Mouse (Mus musculus) liver, embryonic 16.5 days (tissue): ENCODE data around the gene Znrf2. TPM values are rescaled to one million over a fixed set of nuclear protein-coding genes. Genes with fewer than 3 reads are reported as not detected.

Source experiments
- ATAC-seq: fragments of 200-750 bp; cut with Nextera tagmentation; 2 replicates; pipeline ENCODE4 v1.8.0; 2017; ENCODE audit warnings: low read depth, mild to moderate bottlenecking, moderate number of reproducible peaks, moderate library complexity
- H3K27ac ChIP-seq: fragments of 300-500 bp; sonication (generic); 2 replicates; pipeline ENCODE4 v1.5.1; 2014; ENCODE audit warnings: mild to moderate bottlenecking, low read length
- H3K27me3 ChIP-seq: fragments of 300-500 bp; sonication (generic); 2 replicates; pipeline ENCODE4 v1.6.1; 2014; ENCODE audit warnings: low read depth, low read length, mixed read lengths; ENCODE audit not compliant: control insufficient read depth, insufficient read depth
- H3K36me3 ChIP-seq: fragments of 300-500 bp; sonication (generic); 2 replicates; pipeline ENCODE4 v1.6.1; 2014; ENCODE audit warnings: mild to moderate bottlenecking; ENCODE audit not compliant: control insufficient read depth, insufficient read depth
- H3K4me1 ChIP-seq: fragments of 300-500 bp; sonication (generic); 2 replicates; pipeline ENCODE4 v1.6.1; 2014; ENCODE audit warnings: low read depth, low read length, mixed read lengths; ENCODE audit not compliant: control insufficient read depth
- H3K4me2 ChIP-seq: fragments of 300-500 bp; sonication (generic); 2 replicates; pipeline ENCODE4 v1.6.1; 2014; ENCODE audit warnings: low read depth, low read length, mixed read lengths
- H3K4me3 ChIP-seq: fragments of 300-500 bp; sonication (generic); 2 replicates; pipeline ENCODE4 v1.5.1; 2014; ENCODE audit warnings: low read depth, mild to moderate bottlenecking, low read length
- H3K9ac ChIP-seq: fragments of 300-500 bp; sonication (generic); 2 replicates; pipeline ENCODE4 v1.6.1; 2014; ENCODE audit warnings: low read depth, low read length
- H3K9me3 ChIP-seq: fragments of 300-500 bp; sonication (generic); replicated peaks from 2 replicates; pipeline ENCODE4 v1.6.1; 2016; ENCODE audit warnings: low read length; ENCODE audit not compliant: control insufficient read depth
- WGBS: fragments of 180-500 bp; shearing (Covaris S2); extraction: QIAGEN DNeasy Blood & Tissue Kit; methylation state at CpG from one replicate; pipeline ENCODE4 v1.1.7; 2014; ENCODE audit not compliant: insufficient replicate concordance; 5-methylcytosine and 5-hydroxymethylcytosine counted together
- polyA plus RNA-seq: library from polyadenylated mRNA; unstranded; fragments of >200 nt; fragmentation: Nextera tagmentation; extraction: Ambion mirVana; gene quantifications from 2 replicates; pipeline ENCODE4 v1.2.1, GENCODE M21; 2015

Gene Znrf2
- polyA plus RNA-seq, 1 experiment from 2014 or later = 1.8 TPM

- H3K27ac ChIP-seq = no peak overlapping the region; the same call in 1 of the 2 replicates
- H3K4me2 ChIP-seq = no peak overlapping the region
- 0 out of 2 replicates have a peak, but pooled peaks have one; percentile 48 for ATAC-seq
- 60% methylated on average over 5 of the region's 5 CpGs for WGBS
- H3K27me3 ChIP-seq = no peaks in the 10 kb centered on the region
- H3K4me1 ChIP-seq = no peaks in the 10 kb centered on the region
- H3K4me3 ChIP-seq = no peak overlapping the region
- H3K9ac ChIP-seq = no peak overlapping the region
- no peaks in the 10 kb centered on the region for H3K9me3 ChIP-seq
- no peaks in the 10 kb centered on the region for H3K36me3 ChIP-seq
These were observed 20.7 kb upstream of the Znrf2 start for GRCm38 (mm10) chr6:54795971-54796370.

GRCm38 (mm10) chr6:54802348-54802747, 14.4 kb upstream of the Znrf2 start:
- 61% methylated on average over 8 of the region's 8 CpGs for WGBS
- ATAC-seq = peak; percentile 77
- H3K4me2 ChIP-seq = no peak overlapping the region

GRCm38 (mm10) chr6:54804066-54804864, 12.5 kb upstream of the Znrf2 start:
- Histone ChIP-seq H3K4me3 (no peak overlapping the region), H3K4me2 (no peak overlapping the region), H3K36me3 (no peaks in the 10 kb centered on the region), H3K27ac (no peak overlapping the region), H3K4me1 (no peaks in the 10 kb centered on the region), H3K9ac (no peak overlapping the region), H3K27me3 (no peaks in the 10 kb centered on the region), H3K9me3 (no peaks in the 10 kb centered on the region)
- no peak for ATAC-seq
- WGBS = 65% methylated on average over 18 of the region's 18 CpGs

More at GRCm38 (mm10) chr6:54802348-54802747, 14.4 kb upstream of the Znrf2 start:
- Histone ChIP-seq H3K36me3 (no peaks in the 10 kb centered on the region), H3K4me3 (no peak overlapping the region), H3K27me3 (no peaks in the 10 kb centered on the region), H3K27ac (peak overlapping the region; percentile 37), H3K9me3 (no peaks in the 10 kb centered on the region), H3K4me1 (no peaks in the 10 kb centered on the region), H3K9ac (no peak overlapping the region)

- Histone ChIP-seq H3K4me2 (no peak overlapping the region), H3K4me3 (no peak overlapping the region), H3K9ac (no peak overlapping the region), H3K27me3 (no peaks in the 10 kb centered on the region), H3K9me3 (no peaks in the 10 kb centered on the region), H3K36me3 (no peaks in the 10 kb centered on the region), H3K27ac (no peak overlapping the region), H3K4me1 (peaks cover under 1% of the 10 kb centered on the region)
- WGBS = 62% methylated on average over 5 of the region's 5 CpGs
- ATAC-seq = no peak
These were observed 10.9 kb upstream of the Znrf2 start for GRCm38 (mm10) chr6:54805779-54806178.

GRCm38 (mm10) chr6:54809531-54810313, 7.0 kb upstream of the Znrf2 start:
- WGBS = 36% methylated on average over 7 of the region's 7 CpGs
- H3K4me3 ChIP-seq = no peak overlapping the region
- peaks cover 2% of the 10 kb centered on the region for H3K4me1 ChIP-seq
- no peaks in the 10 kb centered on the region for H3K27me3 ChIP-seq
- H3K9ac ChIP-seq = no peak overlapping the region
- H3K36me3 ChIP-seq = no peaks in the 10 kb centered on the region
- ATAC-seq = 0 out of 2 replicates have a peak, but pooled peaks have one; percentile 13
- no peaks in the 10 kb centered on the region for H3K9me3 ChIP-seq
- H3K4me2 ChIP-seq = no peak overlapping the region
- no peak overlapping the region for H3K27ac ChIP-seq

GRCm38 (mm10) chr6:54810314-54810646, 6.4 kb upstream of the Znrf2 start:
- peaks cover 2% of the 10 kb centered on the region for H3K4me1 ChIP-seq
- H3K27ac ChIP-seq = no peak overlapping the region
- H3K9ac ChIP-seq = no peak overlapping the region
- H3K4me3 ChIP-seq = no peak overlapping the region
- WGBS = 25% methylated on average over 1 of the region's 1 CpGs
- ATAC-seq = no peak
- H3K36me3 ChIP-seq = no peaks in the 10 kb centered on the region
- H3K9me3 ChIP-seq = no peaks in the 10 kb centered on the region
- H3K27me3 ChIP-seq = no peaks in the 10 kb centered on the region
- H3K4me2 ChIP-seq = no peak overlapping the region

- no peaks in the 10 kb centered on the region for H3K36me3 ChIP-seq
- H3K4me3 ChIP-seq = no peak overlapping the region
- H3K4me2 ChIP-seq = no peak overlapping the region
- H3K27me3 ChIP-seq = no peaks in the 10 kb centered on the region
- ATAC-seq = no peak
- no peaks in the 10 kb centered on the region for H3K9me3 ChIP-seq
- no peak overlapping the region for H3K9ac ChIP-seq
- no peak overlapping the region; the same call in 1 of the 2 replicates for H3K27ac ChIP-seq
- H3K4me1 ChIP-seq = peaks cover 7% of the 10 kb centered on the region
- 39% methylated on average over 11 of the region's 11 CpGs for WGBS
These were observed 5.0 kb upstream of the Znrf2 start for GRCm38 (mm10) chr6:54811546-54812250.

GRCm38 (mm10) chr6:54812276-54812675, 4.4 kb upstream of the Znrf2 start:
- H3K4me1 ChIP-seq = peaks cover 7% of the 10 kb centered on the region
- H3K4me3 ChIP-seq = no peak overlapping the region
- H3K27ac ChIP-seq = no peak overlapping the region
- H3K4me2 ChIP-seq = no peak overlapping the region
- no peaks in the 10 kb centered on the region for H3K9me3 ChIP-seq
- H3K9ac ChIP-seq = no peak overlapping the region
- no peak for ATAC-seq
- WGBS = 68% methylated on average over 6 of the region's 6 CpGs
- no peaks in the 10 kb centered on the region for H3K36me3 ChIP-seq
- no peaks in the 10 kb centered on the region for H3K27me3 ChIP-seq
